Mouse (Mus musculus) macrophage (primary cell): ENCODE results near the gene Scgb1b29. TPM values are rescaled to one million over a fixed set of nuclear protein-coding genes. Genes with fewer than 3 reads are reported as not detected.
"Not testable (repeated sequence)": the region's sequence is repeated elsewhere in the genome, so short reads cannot be mapped to it uniquely, and the experiment has no call there.

Experiments
- H3K27ac ChIP-seq: fragments of 350-480 bp; formaldehyde crosslinking; 2 replicates; pipeline ENCODE4 v1.9.0; 2021
- H3K36me3 ChIP-seq: fragments of 350-480 bp; formaldehyde crosslinking; 2 replicates; pipeline ENCODE4 v1.9.0; 2021; ENCODE audit errors: inconsistent target
- H3K4me3 ChIP-seq: fragments of 350-480 bp; formaldehyde crosslinking; 2 replicates; pipeline ENCODE4 v1.9.0; 2021; ENCODE audit errors: inconsistent target
- H3K79me2 ChIP-seq: fragments of 350-480 bp; formaldehyde crosslinking; 2 replicates; pipeline ENCODE4 v1.9.0; 2021; ENCODE audit errors: inconsistent target
- WGBS: methylation state at CpG from one replicate; pipeline ENCODE4 v1.1.7; 2026; ENCODE audit warnings: inconsistent platforms; ENCODE audit not compliant: missing documents; 5-methylcytosine and 5-hydroxymethylcytosine counted together
- polyA plus RNA-seq: library from polyadenylated mRNA; stranded (reverse); fragments of 250-400 nt; gene quantifications from 3 replicates; pipeline ENCODE4 v1.2.4, GENCODE M21; 2018; ENCODE audit warnings: inconsistent platforms
- total RNA-seq, 78 experiments: library from RNA; depleted of rRNA; stranded (reverse); fragments of 250-400 nt; gene quantifications; 1 replicate in 9 of 78; 2 replicates in 24 of 78; 3 replicates in 43 of 78; 4 replicates in 2 of 78; pipeline ENCODE4 v1.2.4; 2018; ENCODE audit warnings: inconsistent platforms in 56 of 78

Gene Scgb1b29
- total RNA-seq (2018; cell fraction: chromatin; rRNA removed), result not detected
- not detected for total RNA-seq (2018; cell fraction: cytosol; rRNA removed)
- total RNA-seq (2018; cell fraction: nucleus; rRNA removed), result not detected
- polyA plus RNA-seq, result not detected in 3 replicates

- not testable (repeated sequence) for H3K4me3 ChIP-seq, H3K36me3 ChIP-seq, H3K27ac ChIP-seq, H3K79me2 ChIP-seq
- no CpG with 5 or more reads among the region's 5 CpGs for WGBS
Measured at GRCm38 (mm10) chr7:32441241-32441640, at the start of gene Scgb1b29. Scgb1b29 (plus strand) TSS chr7:32441541.

- WGBS, result 86% methylated on average over 4 of the region's 11 CpGs
- not testable (repeated sequence) for H3K27ac ChIP-seq, H3K79me2 ChIP-seq, H3K4me3 ChIP-seq, H3K36me3 ChIP-seq
Measured at GRCm38 (mm10) chr7:32428636-32429035, 12.7 kb upstream of the Scgb1b29 start.

Other genes with a start within 250 kb of the Scgb1b29 start
- gene Scgb2b11, start 230.4 kb upstream of the Scgb1b29 start, polyA plus RNA-seq, result not detected in 3 replicates
- not detected in 3 replicates for gene Scgb1b11, start 218.7 kb upstream of the Scgb1b29 start, polyA plus RNA-seq
- not detected in 3 replicates for gene Scgb2b12, start 114.3 kb upstream of the Scgb1b29 start, polyA plus RNA-seq
- not detected in 3 replicates for gene Scgb1b12, start 107.4 kb upstream of the Scgb1b29 start, polyA plus RNA-seq